Comparison of ENCODE assay signal across 8 mouse cellular contexts in genomic region chrX:164076040-164076775, GRCm38 (mm10). TPM values are rescaled to one million over a fixed set of nuclear protein-coding genes. Genes with fewer than 3 reads are reported as not detected.
DNase-seq lines count a peak whose midpoint lies in the region; ATAC-seq and TF ChIP-seq lines count a peak whose summit lies in the region.

Gene Siah1b, minus strand, starts transcription at chrX:164076493.

- peak within 1 kb of the TSS; percentile 73 for H3K9ac ChIP-seq in embryonic facial prominence, embryonic 13.5 days
- H3K9ac ChIP-seq in limb, embryonic 12.5 days (replicated peaks): peak within 1 kb of the TSS; percentile 57
- peak within 1 kb of the TSS; percentile 43; the same call in 1 of the 2 replicates for H3K9ac ChIP-seq in midbrain, embryonic 15.5 days

- no peaks in the 10 kb centered on the region for H3K9me3 ChIP-seq in embryonic facial prominence, embryonic 13.5 days
- H3K9me3 ChIP-seq in limb, embryonic 12.5 days: no peaks in the 10 kb centered on the region
- H3K9me3 ChIP-seq in midbrain, embryonic 15.5 days: no peaks in the 10 kb centered on the region

- H3K4me1 ChIP-seq in embryonic facial prominence, embryonic 13.5 days: peaks cover 4% of the 10 kb centered on the region; the same call in 1 of the 2 replicates
- H3K4me1 ChIP-seq in kidney, adult 2 months (ENCODE audit: control insufficient read depth, insufficient read depth, low read length): peaks cover 8% of the 10 kb centered on the region; the same call in 1 of the 2 replicates
- H3K4me1 ChIP-seq in limb, embryonic 12.5 days (replicated peaks): peaks cover 4% of the 10 kb centered on the region; the same call in 1 of the 2 replicates
- H3K4me1 ChIP-seq in midbrain, embryonic 15.5 days: no peaks in the 10 kb centered on the region
- H3K4me1 ChIP-seq in spleen, adult 2 months (ENCODE audit: control insufficient read depth, insufficient read depth, insufficient read length): no peaks in the 10 kb centered on the region

- peak; percentile 12 for TF ChIP-seq POLR2A in kidney, adult 2 months (IDR thresholded peaks at IDR 0.05; ENCODE audit: low read depth, low read length)
- TF ChIP-seq POLR2A in spleen, adult 2 months (IDR thresholded peaks at IDR 0.05; ENCODE audit: low read depth, low read length): no peak

- peak within 1 kb of the TSS; percentile 88 for H3K27ac ChIP-seq in embryonic facial prominence, embryonic 13.5 days
- H3K27ac ChIP-seq in kidney, adult 2 months (ENCODE audit: insufficient read depth, low read depth, low read length): peak within 1 kb of the TSS; percentile 98
- peak within 1 kb of the TSS; percentile 80; the same call in 1 of the 2 replicates for H3K27ac ChIP-seq in limb, embryonic 12.5 days
- peak within 1 kb of the TSS; percentile 92 for H3K27ac ChIP-seq in midbrain, embryonic 15.5 days
- peak within 1 kb of the TSS; percentile 95 for H3K27ac ChIP-seq in spleen, adult 2 months (ENCODE audit: insufficient read depth, low read length)

- ATAC-seq in embryonic facial prominence, embryonic 13.5 days (ENCODE audit: insufficient number of reproducible peaks, insufficient read depth, low FRiP score, low TSS enrichment, low read depth): peak; percentile 98
- peak; percentile 98 for ATAC-seq in limb, embryonic 12.5 days (ENCODE audit: insufficient number of reproducible peaks, insufficient read depth, low FRiP score, low TSS enrichment, low read depth)
- peak; percentile 99 for ATAC-seq in midbrain, embryonic 15.5 days (replicated peaks)

- H3K27me3 ChIP-seq in embryonic facial prominence, embryonic 13.5 days: peaks cover 20% of the 10 kb centered on the region; the same call in 1 of the 2 replicates
- no peaks in the 10 kb centered on the region for H3K27me3 ChIP-seq in kidney, adult 2 months (replicated peaks; ENCODE audit: control insufficient read depth, insufficient read depth, low read length)
- H3K27me3 ChIP-seq in limb, embryonic 12.5 days: peaks cover 20% of the 10 kb centered on the region
- peaks cover 7% of the 10 kb centered on the region; the same call in 1 of the 2 replicates for H3K27me3 ChIP-seq in midbrain, embryonic 15.5 days (replicated peaks)
- no peaks in the 10 kb centered on the region for H3K27me3 ChIP-seq in spleen, adult 2 months (ENCODE audit: control insufficient read depth, insufficient read depth, low read length)

- H3K4me3 ChIP-seq in embryonic facial prominence, embryonic 13.5 days: peak within 1 kb of the TSS; percentile 59
- H3K4me3 ChIP-seq in kidney, adult 2 months (ENCODE audit: insufficient read depth, low read depth, low read length): peak within 1 kb of the TSS; percentile 86
- peak within 1 kb of the TSS; percentile 56 for H3K4me3 ChIP-seq in limb, embryonic 12.5 days (replicated peaks)
- H3K4me3 ChIP-seq in midbrain, embryonic 15.5 days: peak within 1 kb of the TSS; percentile 55
- H3K4me3 ChIP-seq in spleen, adult 2 months (ENCODE audit: extremely low read depth, insufficient read depth, insufficient read length): peak within 1 kb of the TSS; percentile 84

- peaks cover 5% of the 10 kb centered on the region; the same call in 1 of the 2 replicates for H3K36me3 ChIP-seq in embryonic facial prominence, embryonic 13.5 days
- no peaks in the 10 kb centered on the region for H3K36me3 ChIP-seq in kidney, adult 2 months (ENCODE audit: control insufficient read depth, insufficient read depth, low read length)
- H3K36me3 ChIP-seq in limb, embryonic 12.5 days: peaks cover 10% of the 10 kb centered on the region
- no peaks in the 10 kb centered on the region for H3K36me3 ChIP-seq in midbrain, embryonic 15.5 days (replicated peaks)
- no peaks in the 10 kb centered on the region; the same call in 1 of the 2 replicates for H3K36me3 ChIP-seq in spleen, adult 2 months (ENCODE audit: control insufficient read depth, insufficient read depth, low read length)

- peak; percentile 92 for DNase-seq in 3134 (ENCODE audit: extremely low read depth, insufficient read length, low spot score)
- peak; percentile 91 to 93 for DNase-seq in adrenal gland, postnatal 36 days
- DNase-seq in heart, adult 18-20 months: peak; percentile 93 to 95
- DNase-seq in kidney, adult 2 months: peak; percentile 96
- DNase-seq in spleen, adult 2 months (ENCODE audit: low read depth in 1 of 2, low spot score in 2 of 2): peak; percentile 88 to 91

- no peak for TF ChIP-seq CTCF in kidney, adult 2 months (conservative IDR thresholded peaks at IDR 0.05; ENCODE audit: insufficient read depth, insufficient read length, low read depth, low read length)
- TF ChIP-seq CTCF in spleen, adult 2 months (IDR thresholded peaks at IDR 0.05; ENCODE audit: extremely low read depth, insufficient read depth, insufficient read length, insufficient replicate concordance): no peak

- peak within 1 kb of the TSS; percentile 68 for H3K4me2 ChIP-seq in embryonic facial prominence, embryonic 13.5 days
- H3K4me2 ChIP-seq in limb, embryonic 12.5 days: peak within 1 kb of the TSS; percentile 63
- H3K4me2 ChIP-seq in midbrain, embryonic 15.5 days: peak within 1 kb of the TSS; percentile 76

- WGBS in embryonic facial prominence, embryonic 13.5 days: 32% methylated on average over 54 of the region's 54 CpGs
- 2% methylated on average over 53 of the region's 54 CpGs for WGBS in kidney, adult 2 months
- 25% methylated on average over 54 of the region's 54 CpGs for WGBS in limb, embryonic 12.5 days
- 27% methylated on average over 53 of the region's 54 CpGs for WGBS in midbrain, embryonic 15.5 days
- 38% methylated on average over 49 of the region's 54 CpGs for WGBS in spleen, adult 2 months

RNA-seq across cellular contexts. Expression of gene Siah1b, which starts in this region (rescaled TPM):
- total RNA-seq in adrenal gland, postnatal 36 days (2021): 1 to 10 TPM; 6.7 to 6.8 TPM
- polyA plus RNA-seq in embryonic facial prominence, embryonic 13.5 days (2015; fragmentation: Nextera tagmentation; extraction: Ambion mirVana): 30.1 and 30.2 TPM in 2 replicates
- total RNA-seq in heart, adult 18-20 months (2021): 1 to 10 TPM; 3.6 to 4.2 TPM
- polyA plus RNA-seq in kidney, adult 2 months (2012; rRNA removed): 5.9 and 6.7 TPM in 2 replicates
- polyA plus RNA-seq in limb, embryonic 12.5 days (2016; fragmentation: Nextera tagmentation; extraction: Ambion mirVana): 38.1 and 41.0 TPM in 2 replicates
- polyA plus RNA-seq in midbrain, embryonic 15.5 days (2015; fragmentation: Nextera tagmentation; extraction: Ambion mirVana): 17.5 and 20.8 TPM in 2 replicates
- polyA plus RNA-seq in spleen, adult 2 months (2012; rRNA removed): 5.6 and 5.8 TPM in 2 replicates

Comparison
In these comparisons a context has a peak if more than half of its experiments do, and no peak if none do; other contexts are left out.
1. Peak in every context shown above with its lines: DNase-seq, ATAC-seq, H3K4me3 ChIP-seq and H3K27ac ChIP-seq.